Mouse (Mus musculus) olfactory bulb, adult 2 months (tissue): ENCODE data around the gene Map4k2.

Experiments used
- CTCF ChIP-seq: fragments of 200-500 bp; IDR thresholded peaks from 2 replicates; pipeline ENCODE4 v1.5.1; 2012; ENCODE audit warnings: low read depth, mild to moderate bottlenecking, low read length, moderate library complexity; ENCODE audit not compliant: insufficient read depth
- POLR2A ChIP-seq: fragments of 200-500 bp; IDR thresholded peaks from 2 replicates; pipeline ENCODE4 v1.6.1; 2012; ENCODE audit warnings: mild to moderate bottlenecking, low read depth, low read length, moderate library complexity; ENCODE audit not compliant: insufficient read depth

- TF ChIP-seq CTCF (no peak), POLR2A (no peak)
Measured at GRCm38 (mm10) chr19:6324751-6325150, 16.2 kb upstream of the Map4k2 start.
